Mouse (Mus musculus): ENCODE data around the gene Zfr. TPM values are rescaled to one million over a fixed set of nuclear protein-coding genes. Genes with fewer than 3 reads are reported as not detected.
A peak's percentile ranks its signal among the peaks of the same experiment; 100 is the strongest.
"Not testable (repeated sequence)": the region's sequence is repeated elsewhere in the genome, so short reads cannot be mapped to it uniquely, and the experiment has no call there.

The Zfr gene
- polyA plus RNA-seq, 1 experiment, result 218 TPM

- no peak for TF ChIP-seq POLR2A (IDR thresholded peaks at IDR 0.05; ENCODE audit: control insufficient read depth, extremely low read depth, insufficient read depth, low read length, poor library complexity)
- TF ChIP-seq CTCF (IDR thresholded peaks at IDR 0.05; ENCODE audit: borderline replicate concordance, control insufficient read depth, extremely low read depth, insufficient read depth, low read length, poor library complexity), result no peak
- 80% methylated on average over 3 of the region's 3 CpGs for WGBS
- no peak for DNase-seq
These were observed 13.9 kb upstream of the Zfr start for GRCm38 (mm10) chr15:12103763-12104162.

GRCm38 (mm10) chr15:12104827-12105226 lies 12.8 kb upstream of the Zfr start:
- no peaks in the 10 kb centered on the region for H3K4me1 ChIP-seq (replicated peaks; ENCODE audit: control insufficient read depth, insufficient read depth, low read length)
- no peak overlapping the region for H3K4me3 ChIP-seq (ENCODE audit: control insufficient read depth, insufficient read depth, low read length)
- 91% methylated on average over 2 of the region's 2 CpGs for WGBS
- TF ChIP-seq CTCF (IDR thresholded peaks at IDR 0.05; ENCODE audit: borderline replicate concordance, control insufficient read depth, extremely low read depth, insufficient read depth, low read length, poor library complexity) (no peak), POLR2A (IDR thresholded peaks at IDR 0.05; ENCODE audit: control insufficient read depth, extremely low read depth, insufficient read depth, low read length, poor library complexity) (no peak)
- DNase-seq, result no peak
- H3K36me3 ChIP-seq (ENCODE audit: control insufficient read depth, insufficient read depth, low read length), result no peaks in the 10 kb centered on the region
- no peaks in the 10 kb centered on the region for H3K27me3 ChIP-seq (ENCODE audit: control insufficient read depth, insufficient read depth, low read length)
- H3K27ac ChIP-seq (ENCODE audit: control insufficient read depth, insufficient read depth, low read length), result no peak overlapping the region

More at GRCm38 (mm10) chr15:12103763-12104162, 13.9 kb upstream of the Zfr start:
- H3K27me3 ChIP-seq (ENCODE audit: control insufficient read depth, insufficient read depth, low read length), result no peaks in the 10 kb centered on the region
- no peaks in the 10 kb centered on the region for H3K36me3 ChIP-seq (ENCODE audit: control insufficient read depth, insufficient read depth, low read length)
- no peak overlapping the region for H3K27ac ChIP-seq (ENCODE audit: control insufficient read depth, insufficient read depth, low read length)
- no peak overlapping the region for H3K4me3 ChIP-seq (ENCODE audit: control insufficient read depth, insufficient read depth, low read length)
- H3K4me1 ChIP-seq (replicated peaks; ENCODE audit: control insufficient read depth, insufficient read depth, low read length), result no peaks in the 10 kb centered on the region

- Histone ChIP-seq H3K36me3 (ENCODE audit: control insufficient read depth, insufficient read depth, low read length) (no peaks in the 10 kb centered on the region), H3K4me1 (replicated peaks; ENCODE audit: control insufficient read depth, insufficient read depth, low read length) (no peaks in the 10 kb centered on the region), H3K27me3 (ENCODE audit: control insufficient read depth, insufficient read depth, low read length) (no peaks in the 10 kb centered on the region), H3K27ac (ENCODE audit: control insufficient read depth, insufficient read depth, low read length) (no peak overlapping the region), H3K4me3 (ENCODE audit: control insufficient read depth, insufficient read depth, low read length) (no peak overlapping the region)
- no peak for DNase-seq
- 95% methylated on average over 12 of the region's 12 CpGs for WGBS
- no peak for TF ChIP-seq POLR2A (IDR thresholded peaks at IDR 0.05; ENCODE audit: control insufficient read depth, extremely low read depth, insufficient read depth, low read length, poor library complexity)
- TF ChIP-seq CTCF (IDR thresholded peaks at IDR 0.05; ENCODE audit: borderline replicate concordance, control insufficient read depth, extremely low read depth, insufficient read depth, low read length, poor library complexity), result no peak
These were observed 11.2 kb upstream of the Zfr start for GRCm38 (mm10) chr15:12106430-12106829.

GRCm38 (mm10) chr15:12108200-12108599 lies 9.4 kb upstream of the Zfr start:
- Histone ChIP-seq H3K4me3 (ENCODE audit: control insufficient read depth, insufficient read depth, low read length) (no peak overlapping the region), H3K27ac (ENCODE audit: control insufficient read depth, insufficient read depth, low read length) (no peak overlapping the region), H3K27me3 (ENCODE audit: control insufficient read depth, insufficient read depth, low read length) (no peaks in the 10 kb centered on the region), H3K36me3 (ENCODE audit: control insufficient read depth, insufficient read depth, low read length) (no peaks in the 10 kb centered on the region), H3K4me1 (replicated peaks; ENCODE audit: control insufficient read depth, insufficient read depth, low read length) (no peaks in the 10 kb centered on the region)
- TF ChIP-seq CTCF (IDR thresholded peaks at IDR 0.05; ENCODE audit: borderline replicate concordance, control insufficient read depth, extremely low read depth, insufficient read depth, low read length, poor library complexity) (no peak), POLR2A (IDR thresholded peaks at IDR 0.05; ENCODE audit: control insufficient read depth, extremely low read depth, insufficient read depth, low read length, poor library complexity) (no peak)
- WGBS, result 47% methylated on average over 4 of the region's 4 CpGs
- DNase-seq, result peak; percentile 21

- not testable (repeated sequence) for H3K4me1 ChIP-seq (replicated peaks; ENCODE audit: control insufficient read depth, insufficient read depth, low read length); H3K36me3 ChIP-seq (ENCODE audit: control insufficient read depth, insufficient read depth, low read length); H3K27me3 ChIP-seq (ENCODE audit: control insufficient read depth, insufficient read depth, low read length); DNase-seq; H3K27ac ChIP-seq (ENCODE audit: control insufficient read depth, insufficient read depth, low read length); H3K4me3 ChIP-seq (ENCODE audit: control insufficient read depth, insufficient read depth, low read length)
- 85% methylated on average over 3 of the region's 3 CpGs for WGBS
These were observed 8.7 kb upstream of the Zfr start for GRCm38 (mm10) chr15:12108922-12109321.

- TF ChIP-seq CTCF (IDR thresholded peaks at IDR 0.05; ENCODE audit: borderline replicate concordance, control insufficient read depth, extremely low read depth, insufficient read depth, low read length, poor library complexity), result no peak
- no peak for TF ChIP-seq POLR2A (IDR thresholded peaks at IDR 0.05; ENCODE audit: control insufficient read depth, extremely low read depth, insufficient read depth, low read length, poor library complexity)
- no peaks in the 10 kb centered on the region for H3K36me3 ChIP-seq (ENCODE audit: control insufficient read depth, insufficient read depth, low read length)
- H3K27me3 ChIP-seq (ENCODE audit: control insufficient read depth, insufficient read depth, low read length), result no peaks in the 10 kb centered on the region
- no peaks in the 10 kb centered on the region for H3K4me1 ChIP-seq (replicated peaks; ENCODE audit: control insufficient read depth, insufficient read depth, low read length)
- H3K27ac ChIP-seq (ENCODE audit: control insufficient read depth, insufficient read depth, low read length), result no peak overlapping the region
- WGBS, result 95% methylated on average over 7 of the region's 7 CpGs
- no peak overlapping the region for H3K4me3 ChIP-seq (ENCODE audit: control insufficient read depth, insufficient read depth, low read length)
- no peak for DNase-seq
These were observed 6.4 kb upstream of the Zfr start for GRCm38 (mm10) chr15:12111232-12111631.

- no peak for TF ChIP-seq CTCF (IDR thresholded peaks at IDR 0.05; ENCODE audit: borderline replicate concordance, control insufficient read depth, extremely low read depth, insufficient read depth, low read length, poor library complexity)
- TF ChIP-seq POLR2A (IDR thresholded peaks at IDR 0.05; ENCODE audit: control insufficient read depth, extremely low read depth, insufficient read depth, low read length, poor library complexity), result no peak
- peaks cover 4% of the 10 kb centered on the region for H3K4me1 ChIP-seq (replicated peaks; ENCODE audit: control insufficient read depth, insufficient read depth, low read length)
- WGBS, result 64% methylated on average over 2 of the region's 2 CpGs
- no peaks in the 10 kb centered on the region for H3K27me3 ChIP-seq (ENCODE audit: control insufficient read depth, insufficient read depth, low read length)
- DNase-seq, result peak; percentile 31
- H3K27ac ChIP-seq (ENCODE audit: control insufficient read depth, insufficient read depth, low read length), result no peak overlapping the region
- H3K36me3 ChIP-seq (ENCODE audit: control insufficient read depth, insufficient read depth, low read length), result no peaks in the 10 kb centered on the region
- H3K4me3 ChIP-seq (ENCODE audit: control insufficient read depth, insufficient read depth, low read length), result no peak overlapping the region
These were observed 4.2 kb upstream of the Zfr start for GRCm38 (mm10) chr15:12113411-12113810.
